Mouse (Mus musculus): ENCODE measurements around the gene Syt5.

GRCm38 (mm10) chr7:4557167-4557560 is 9.8 kb upstream of the Syt5 start:
- TF ChIP-seq CTCF (conservative IDR thresholded peaks at IDR 0.05; ENCODE audit: low read length): no peak
- no peak for TF ChIP-seq POU5F1 (IDR thresholded peaks at IDR 0.05; ENCODE audit: borderline replicate concordance, low read length)
